Mouse (Mus musculus): Measurements from ENCODE around the gene Myo9a. TPM values are rescaled to one million over a fixed set of nuclear protein-coding genes. Genes with fewer than 3 reads are reported as not detected.

Gene Myo9a
- polyA plus RNA-seq (2012; rRNA removed) = 6.1 TPM in 2 replicates

DNA sequence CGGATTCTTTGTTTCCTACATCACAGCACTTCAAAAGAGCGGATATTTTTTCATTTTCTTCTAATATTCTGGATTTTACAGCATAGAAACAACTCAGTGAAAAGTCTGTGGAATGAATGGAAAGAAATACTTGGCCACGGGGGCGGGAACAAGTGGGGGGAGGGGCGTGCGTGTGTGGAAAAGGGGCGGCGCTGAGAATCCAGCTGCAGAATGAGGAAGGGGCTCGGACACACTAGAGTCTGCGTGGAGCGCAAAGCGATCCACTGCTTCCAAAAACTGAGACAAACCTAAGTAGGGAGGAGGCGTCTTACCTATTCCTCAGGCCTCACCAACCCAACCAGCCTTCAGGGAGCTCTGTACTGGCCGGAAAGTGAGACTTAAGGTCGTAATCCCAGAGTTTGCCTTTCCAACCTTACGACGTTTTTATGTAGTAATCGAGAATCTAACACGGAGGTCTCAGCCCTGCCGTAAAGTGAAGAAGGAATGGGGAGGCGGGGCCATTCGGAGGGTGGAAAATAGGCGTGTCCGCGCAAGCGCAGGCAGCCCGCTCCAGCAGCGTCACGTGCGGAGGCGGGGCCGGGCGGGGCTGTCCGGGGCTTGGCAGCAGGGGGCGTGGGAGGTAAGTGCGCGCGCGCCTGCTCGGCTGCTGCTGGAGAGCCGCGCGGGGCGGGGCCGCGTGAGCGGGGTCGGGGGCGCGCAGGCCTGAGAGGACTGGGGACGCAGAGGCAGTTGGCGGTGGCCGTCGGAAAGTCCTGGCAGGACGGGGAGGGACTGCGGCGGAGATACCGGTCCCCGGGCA, at the start of gene Myo9a, which contains the start of gene Senp8:
TSS of gene Myo9a (plus strand) at position 630 of the 799 bp plus-strand sequence.
TSS of gene Senp8 (minus strand) at position 444 of the 799 bp plus-strand sequence.
- DNase-seq (ENCODE audit: low read depth) = peak; percentile 78

DNA sequence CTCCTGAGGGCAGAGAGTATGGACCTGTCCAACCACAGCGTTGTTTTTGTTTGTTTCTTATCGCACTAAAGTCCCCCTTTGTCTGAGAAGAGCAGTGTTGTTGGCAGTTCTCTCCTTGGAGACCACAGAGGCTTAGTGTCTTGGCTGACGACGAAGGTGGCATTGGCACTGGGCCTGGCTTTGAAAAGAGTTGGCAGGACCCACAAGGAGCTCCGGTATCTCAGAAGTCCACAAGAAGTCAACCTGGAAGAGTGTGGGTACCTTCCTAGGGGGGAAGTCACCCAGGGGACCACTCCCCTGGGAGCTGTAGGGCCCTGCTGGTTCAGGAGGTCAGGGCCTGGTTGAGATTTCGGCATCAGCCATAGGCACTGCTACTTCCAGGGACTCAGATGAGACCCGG, 49.6 kb upstream of the Myo9a start:
- DNase-seq (ENCODE audit: low read depth) = no peak

GRCm38 (mm10) chr9:59703099-59703498, 47.6 kb upstream of the Myo9a start:
- DNase-seq (ENCODE audit: low read depth) = no peak

DNA sequence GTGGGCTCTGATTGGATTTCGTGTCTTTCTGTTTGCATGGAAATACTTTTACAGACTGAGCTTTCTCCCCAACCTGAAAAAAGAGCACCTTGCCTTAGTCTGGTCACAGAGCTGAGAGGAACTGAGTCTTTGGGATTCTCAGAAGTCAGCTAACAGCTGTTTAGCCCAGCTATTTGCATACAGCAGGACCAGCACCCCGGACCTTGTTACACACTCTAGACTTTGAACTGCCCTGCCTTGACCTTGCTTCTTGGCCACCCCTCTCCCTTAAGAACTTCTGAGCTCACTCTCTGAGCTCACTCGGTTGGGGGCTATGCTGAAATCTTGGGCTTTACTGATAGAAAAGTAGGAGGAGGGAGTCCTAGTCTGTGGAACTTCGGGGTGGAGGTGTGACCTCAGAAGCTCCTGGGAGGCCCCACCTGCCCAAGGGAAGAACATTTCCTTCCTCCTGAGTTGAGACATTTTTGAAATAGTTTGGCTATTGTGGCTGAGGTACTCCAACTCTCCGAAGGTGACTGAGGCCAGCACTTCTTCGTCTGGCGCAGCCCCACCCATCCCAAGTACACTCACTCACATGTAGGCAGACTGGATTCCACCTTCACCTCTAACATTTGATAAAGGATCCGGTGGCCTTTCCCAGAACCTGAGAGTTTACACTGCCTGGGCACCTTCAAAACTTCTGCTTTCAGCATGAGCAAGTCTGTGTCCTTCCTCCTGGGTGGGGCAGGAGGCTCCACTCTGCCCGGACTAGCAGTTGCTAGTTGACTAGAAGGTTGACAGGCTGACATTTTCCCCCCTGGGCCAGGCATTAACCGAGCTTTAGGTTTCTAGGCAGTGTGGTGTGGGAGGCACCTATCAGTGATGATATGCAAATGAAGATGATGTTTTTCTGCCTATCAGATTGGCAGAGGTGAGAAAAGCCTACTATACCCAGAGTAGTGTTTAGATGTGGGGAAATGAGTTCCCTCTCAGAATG, 43.6 kb upstream of the Myo9a start:
- no peak for DNase-seq (ENCODE audit: low read depth)

DNA sequence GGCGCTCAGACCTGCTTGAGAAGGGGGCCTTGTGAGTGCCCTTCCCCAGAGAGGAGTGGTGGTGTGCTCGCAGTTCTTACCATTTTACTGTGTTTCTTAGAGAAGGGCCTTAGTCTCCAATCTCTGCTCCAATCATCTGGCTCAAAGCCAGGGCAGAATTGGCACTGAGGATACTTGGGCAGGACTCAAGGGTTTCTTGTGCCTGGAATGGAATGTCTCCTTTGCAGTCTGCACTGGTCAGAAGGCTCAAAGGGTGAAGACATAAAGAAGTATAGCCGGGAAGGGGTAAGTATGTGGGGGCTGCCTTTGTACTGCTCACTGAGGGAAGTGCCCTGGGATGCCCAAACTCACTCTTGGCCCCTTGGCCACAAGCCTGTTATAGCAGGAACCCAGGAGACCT, 41.5 kb upstream of the Myo9a start:
- no peak for DNase-seq (ENCODE audit: low read depth)

- no peak for DNase-seq (ENCODE audit: low read depth)
These were observed 34.3 kb upstream of the Myo9a start for GRCm38 (mm10) chr9:59716275-59716898.

DNA sequence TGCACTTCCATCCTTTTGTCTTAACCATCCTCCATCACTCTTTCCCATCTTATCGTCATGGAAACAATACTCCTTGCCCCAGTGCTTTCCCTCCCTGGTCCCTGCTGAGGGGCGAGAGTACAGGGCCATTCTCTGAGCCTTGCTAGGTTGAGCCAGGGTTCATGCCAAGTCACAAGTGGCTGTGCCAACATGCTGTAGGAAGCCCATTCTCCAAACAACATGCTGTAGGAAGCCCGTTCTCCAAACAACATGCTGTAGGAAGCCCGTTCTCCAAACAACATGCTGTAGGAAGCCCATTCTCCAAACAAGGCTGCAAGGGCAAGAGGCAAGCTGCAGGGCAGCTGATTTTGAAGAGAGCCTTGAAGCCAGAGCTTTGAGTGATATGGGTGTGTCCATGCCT, 32.5 kb upstream of the Myo9a start:
- DNase-seq (ENCODE audit: low read depth) = no peak

DNA sequence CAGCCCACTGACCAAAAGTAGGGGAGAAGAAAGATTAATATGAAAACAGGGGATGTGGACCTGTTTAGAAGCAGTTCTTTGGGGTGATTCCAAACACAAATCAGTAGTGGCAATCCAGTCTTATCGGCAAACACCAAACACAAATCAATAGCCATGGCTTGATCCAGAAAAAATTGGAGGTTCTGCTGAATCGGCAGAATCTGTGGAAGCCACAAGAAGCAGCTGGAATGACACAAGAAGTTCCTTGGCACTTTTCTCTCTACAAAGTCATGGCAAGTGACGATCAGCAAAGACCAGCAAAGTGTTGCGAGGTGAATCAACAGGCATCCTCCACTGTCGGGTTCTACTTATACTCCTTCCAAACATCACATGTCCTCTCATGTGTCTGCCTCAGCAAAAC, 29.6 kb upstream of the Myo9a start:
- DNase-seq (ENCODE audit: low read depth) = no peak

GRCm38 (mm10) chr9:59723096-59723657, 27.5 kb upstream of the Myo9a start:
- DNase-seq (ENCODE audit: low read depth) = no peak

DNA sequence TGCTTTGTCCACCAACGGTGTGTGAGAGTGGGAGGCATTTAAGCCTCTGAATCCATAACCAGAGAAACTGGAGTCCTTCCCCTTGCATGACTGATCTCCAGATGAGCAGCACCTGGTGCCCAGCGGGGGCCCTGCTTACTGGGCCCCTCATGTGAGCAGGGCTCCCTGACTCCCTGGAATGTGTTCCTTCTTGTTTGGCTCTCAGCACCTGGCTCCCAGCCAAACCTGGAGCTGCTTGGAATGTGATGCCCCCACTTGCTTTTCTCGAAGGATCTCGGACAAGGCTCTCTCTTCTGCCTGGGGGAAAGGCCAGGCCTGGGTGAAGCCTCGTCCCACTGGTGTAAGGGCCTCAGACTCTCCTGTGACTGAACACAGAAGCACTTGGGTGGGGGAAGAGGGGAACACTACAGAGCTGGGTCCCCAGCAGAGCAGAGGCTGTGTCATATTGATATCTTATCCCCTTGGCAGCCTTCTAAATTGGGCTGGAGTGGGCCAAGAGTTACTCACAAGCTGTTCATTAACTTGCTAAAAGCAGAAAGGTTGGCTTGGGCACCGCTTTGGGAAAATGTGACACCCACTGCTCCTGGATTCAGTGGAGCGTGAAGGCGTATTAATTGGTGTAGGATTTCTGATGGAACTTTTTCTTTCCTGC, 26.8 kb upstream of the Myo9a start:
- DNase-seq (ENCODE audit: low read depth) = no peak

DNA sequence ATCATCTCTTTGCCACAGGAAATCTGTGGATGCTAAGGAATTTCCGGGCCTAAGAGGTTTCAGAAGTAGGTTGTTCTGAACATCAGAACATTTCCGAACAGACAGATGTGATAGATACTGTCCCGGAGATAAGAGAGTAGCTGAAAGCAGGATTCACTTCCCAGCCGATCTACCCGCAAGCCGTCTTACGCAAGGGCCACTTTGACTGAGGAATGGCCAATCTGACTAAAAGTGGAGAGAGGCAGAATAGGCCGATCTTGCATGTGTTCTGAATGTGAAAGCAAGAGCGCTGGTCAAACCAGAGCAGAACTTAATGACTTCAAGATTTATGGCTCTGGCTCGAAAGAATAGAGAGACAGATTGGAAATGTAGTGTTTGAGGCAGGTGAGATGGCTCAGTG, 25.2 kb upstream of the Myo9a start:
- no peak for DNase-seq (ENCODE audit: low read depth)

- DNase-seq (ENCODE audit: low read depth) = no peak
These were observed 23.0 kb upstream of the Myo9a start for GRCm38 (mm10) chr9:59727569-59728286.

DNA sequence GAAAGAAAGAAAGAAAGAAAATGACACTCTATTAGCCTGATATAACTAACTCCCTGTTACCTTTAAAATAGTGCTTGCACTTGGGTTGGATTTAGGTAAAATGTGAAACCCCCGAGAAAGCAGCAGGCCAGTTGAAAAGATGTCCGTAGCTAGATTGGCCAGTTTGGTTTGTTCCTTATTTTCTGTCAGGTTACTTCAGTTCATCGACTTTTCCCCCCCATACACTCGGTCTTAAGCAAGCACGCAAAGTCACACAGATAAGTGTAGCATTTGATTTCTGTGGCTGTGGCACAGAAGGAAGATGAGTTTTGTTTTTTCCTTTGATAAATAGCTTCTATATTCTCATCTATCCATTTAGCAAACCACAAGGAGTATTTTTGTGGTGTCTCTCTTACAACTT, 19.6 kb upstream of the Myo9a start:
- DNase-seq (ENCODE audit: low read depth) = no peak

DNA sequence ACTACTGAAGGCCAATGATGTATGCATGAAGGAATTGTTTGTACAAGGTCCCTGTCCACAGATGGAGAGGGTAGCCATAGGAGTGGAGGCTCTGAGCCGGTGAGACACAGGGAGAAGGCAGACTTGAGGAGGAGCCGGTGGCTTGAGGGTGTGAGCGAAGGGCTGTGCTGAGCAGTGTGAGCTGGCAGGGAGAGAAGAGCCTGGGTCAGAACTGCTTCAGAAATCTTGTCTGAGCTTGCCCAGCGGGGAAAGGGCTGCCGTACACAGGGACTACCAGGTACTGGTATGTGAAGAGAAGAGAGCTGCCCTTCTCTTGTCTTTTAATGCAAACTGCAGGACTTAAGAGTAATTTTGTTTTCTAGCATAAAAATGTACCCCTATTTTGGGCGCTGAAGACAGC, 17.6 kb upstream of the Myo9a start:
- DNase-seq (ENCODE audit: low read depth) = no peak

GRCm38 (mm10) chr9:59735394-59735793, 15.3 kb upstream of the Myo9a start:
- no peak for DNase-seq (ENCODE audit: low read depth)

DNA sequence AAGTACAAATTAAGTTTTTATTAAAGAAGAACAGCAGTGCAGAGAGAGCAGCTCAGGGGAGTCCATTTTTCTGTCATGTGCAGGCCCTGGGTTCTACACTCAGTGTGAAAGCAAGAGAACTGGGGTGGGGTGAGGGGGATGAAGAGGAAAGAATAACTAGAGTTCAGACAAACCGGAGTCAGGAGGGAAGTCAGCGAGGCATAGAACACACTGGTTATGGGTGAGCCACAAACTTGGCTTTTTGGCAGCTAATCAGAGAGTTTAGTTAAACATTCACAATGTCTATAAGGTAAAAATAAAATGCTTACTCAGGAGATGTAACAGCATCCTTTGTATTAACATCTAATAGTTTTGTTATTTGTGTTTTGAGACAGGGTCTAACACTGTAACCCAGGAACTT, 10.1 kb upstream of the Myo9a start:
- no peak for DNase-seq (ENCODE audit: low read depth)

GRCm38 (mm10) chr9:59743903-59744302, 6.8 kb upstream of the Myo9a start:
- DNase-seq (ENCODE audit: low read depth) = no peak

- DNase-seq (ENCODE audit: low read depth) = no peak
These were observed 2.3 kb upstream of the Myo9a start for GRCm38 (mm10) chr9:59748387-59748786.

DNA sequence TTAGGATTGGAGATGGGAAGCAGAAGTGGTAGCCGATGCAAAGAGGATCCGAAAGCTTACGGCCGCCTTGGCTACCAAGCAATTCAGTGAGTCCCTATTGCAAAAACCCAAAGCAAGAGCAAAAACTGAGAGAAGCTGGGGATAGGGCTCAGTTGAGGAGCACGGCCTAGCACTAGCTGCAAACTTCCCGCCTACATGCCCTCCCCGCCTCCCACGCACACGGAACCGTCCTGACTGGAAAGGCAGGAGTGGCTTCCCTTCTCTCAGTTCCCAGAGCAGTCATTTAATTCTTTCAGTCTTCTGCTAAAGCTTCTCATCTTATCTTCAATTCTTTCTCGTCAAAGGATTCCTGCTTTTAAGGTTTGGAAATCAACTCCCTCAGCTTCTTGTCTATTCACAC, 1.7 kb upstream of the Myo9a start:
- DNase-seq (ENCODE audit: low read depth) = no peak

GRCm38 (mm10) chr9:59749581-59750265, 973 bp upstream of the Myo9a start:
- DNase-seq (ENCODE audit: low read depth) = no peak
